Mouse (Mus musculus): ENCODE data around the gene Flad1.

DNA sequence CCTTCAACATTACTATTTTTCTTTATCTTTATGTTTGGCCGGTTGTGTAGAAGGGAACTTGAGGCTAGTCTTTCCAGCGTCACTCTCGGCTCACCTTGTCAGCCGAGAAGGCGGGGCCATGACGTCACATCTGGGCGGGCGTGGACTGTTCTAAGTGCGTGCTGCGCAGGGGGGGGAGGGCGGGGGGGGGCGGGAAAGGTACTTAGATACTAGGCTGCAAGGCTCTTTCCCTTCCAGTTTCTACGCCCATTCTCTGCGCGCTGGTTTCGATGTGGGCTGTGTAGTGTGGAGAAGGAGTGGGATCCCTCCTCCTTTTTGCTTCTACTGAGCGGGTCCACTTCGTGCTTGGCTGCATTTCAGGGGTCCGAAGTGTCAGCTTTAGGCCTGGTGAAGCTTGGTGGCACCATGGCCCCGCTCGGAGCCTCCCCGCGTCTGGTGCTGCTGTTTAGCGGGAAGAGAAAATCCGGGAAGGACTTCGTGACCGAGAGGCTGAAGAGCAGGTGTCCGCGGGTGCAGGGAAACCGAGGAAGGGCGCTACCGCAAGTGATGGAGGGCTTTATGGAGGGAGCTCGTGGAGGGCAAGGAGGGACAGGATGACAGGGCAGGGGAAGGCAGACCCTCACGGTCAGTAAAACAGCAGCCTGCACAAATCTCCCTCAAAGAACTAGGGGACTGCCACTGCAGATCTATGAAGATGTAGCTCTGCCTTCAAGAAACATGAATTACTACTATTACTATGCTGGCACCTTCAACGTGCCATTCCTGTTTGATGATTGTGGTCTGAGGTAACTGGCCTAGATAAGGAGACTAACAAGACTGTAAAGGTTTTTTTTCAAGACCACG is 47.5 kb upstream of the Flad1 start:
- TF ChIP-seq CTCF (IDR thresholded peaks at IDR 0.05; ENCODE audit: borderline replicate concordance, insufficient read depth, low read length) (no peak), POLR2A (IDR thresholded peaks at IDR 0.05; ENCODE audit: low read depth, low read length) (peak; percentile 61)

Measured in embryonic fibroblast, embryonic 13.5 days (primary cell).